Mouse (Mus musculus) gastrocnemius, adult 2 months (tissue): ENCODE measurements around the gene Kcnip1. TPM values are rescaled to one million over a fixed set of nuclear protein-coding genes. Genes with fewer than 3 reads are reported as not detected.

ENCODE experiments used
- DNase-seq: peaks from one replicate; pipeline ENCODE4 v3.0.0; 2022
- H3K27ac ChIP-seq: fragments of 200-600 bp; 2 replicates; pipeline ENCODE4 v1.8.1; 2022; ENCODE audit warnings: mild to moderate bottlenecking
- H3K4me3 ChIP-seq: fragments of 200-600 bp; 2 replicates; pipeline ENCODE4 v1.8.1; 2022; ENCODE audit warnings: mild to moderate bottlenecking, moderate library complexity
- CTCF ChIP-seq: fragments of 200-600 bp; IDR thresholded peaks from 2 replicates; pipeline ENCODE4 v1.8.1; 2022; ENCODE audit warnings: antibody characterized with exemption, mild to moderate bottlenecking, moderate library complexity
- intact Hi-C: fragments of 180-260 bp; cut with DNase I; formaldehyde crosslinking; loops from one replicate; pipeline ENCODE4 v1.15.1; 2025
- total RNA-seq, 2 experiments: library from RNA; stranded (reverse); gene quantifications; 2 replicates each; pipeline ENCODE4 v1.2.3; 2021

Gene Kcnip1
- total RNA-seq, 2 experiments from 2014 or later = not detected

DNA sequence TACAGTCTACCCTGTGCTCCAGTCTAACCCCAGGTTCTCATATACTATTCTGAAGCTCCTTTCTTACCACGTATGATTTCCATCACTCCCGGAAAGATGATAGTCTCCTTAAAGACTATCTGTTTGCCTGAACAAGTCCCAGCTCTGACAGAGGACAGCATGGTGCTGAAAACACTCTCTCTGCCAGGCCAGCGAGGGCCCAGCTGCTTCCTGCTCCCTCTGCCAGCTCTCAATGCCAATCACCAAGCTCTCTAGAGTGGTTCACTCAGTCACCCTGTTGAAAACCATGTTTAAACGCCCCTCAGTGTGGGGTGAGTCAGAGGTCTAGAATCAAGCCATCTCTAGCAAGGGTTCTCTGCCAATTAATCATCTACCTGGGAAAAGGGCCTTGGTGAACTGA, 65.1 kb downstream of the Kcnip1 start:
- Histone ChIP-seq H3K27ac (no peak overlapping the region), H3K4me3 (no peak overlapping the region)
- no peak for DNase-seq
- intact Hi-C loops = no loop called here
- no peak for TF ChIP-seq CTCF

DNA sequence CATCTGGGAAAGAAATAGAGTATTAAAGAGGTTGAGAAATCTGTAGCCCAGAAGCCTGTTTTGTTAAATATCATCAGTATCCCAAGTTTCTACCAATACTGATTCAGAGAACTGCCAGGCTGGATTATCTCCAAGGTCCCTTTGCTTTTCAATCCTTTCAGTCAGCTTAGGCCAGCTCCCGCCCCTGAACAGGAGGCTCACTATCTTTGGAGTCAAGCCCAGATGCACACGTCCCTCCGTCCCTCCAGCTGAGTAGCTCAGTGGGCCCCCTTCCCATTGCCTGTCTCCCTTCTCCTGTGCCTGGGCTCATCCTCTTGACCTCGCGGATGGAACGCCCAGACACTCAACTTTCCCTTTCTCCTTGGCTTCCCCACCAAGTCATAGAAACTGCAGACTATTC, 65.6 kb downstream of the Kcnip1 start:
- intact Hi-C loops = no loop called here
- TF ChIP-seq CTCF = no peak

DNA sequence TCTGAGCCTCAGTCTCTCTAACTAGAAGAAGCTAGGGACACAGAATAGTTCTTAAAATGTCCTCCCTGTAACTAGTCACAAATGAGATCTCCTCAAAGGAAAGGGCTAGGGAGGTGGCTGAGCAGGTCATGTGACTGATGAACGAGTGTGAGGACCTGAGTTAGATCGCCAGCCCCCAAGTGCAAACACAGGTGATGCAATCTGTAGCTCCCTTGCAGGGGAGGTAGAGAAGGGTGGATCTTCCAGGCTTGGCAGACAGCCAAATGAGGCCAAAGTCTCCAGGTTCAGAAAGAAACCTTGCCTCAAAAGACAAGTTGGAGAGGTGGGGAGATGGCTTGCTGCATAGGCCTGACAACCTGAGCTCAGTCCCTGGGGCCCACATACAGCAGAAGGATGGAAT, 66.4 kb downstream of the Kcnip1 start:
- TF ChIP-seq CTCF = no peak
- intact Hi-C loops = no loop called here
- H3K27ac ChIP-seq = no peak overlapping the region
- DNase-seq = no peak
- H3K4me3 ChIP-seq = no peak overlapping the region

More for the DNA sequence above, 65.6 kb downstream of the Kcnip1 start:
- Histone ChIP-seq H3K4me3 (no peak overlapping the region), H3K27ac (no peak overlapping the region)
- DNase-seq = no peak

DNA sequence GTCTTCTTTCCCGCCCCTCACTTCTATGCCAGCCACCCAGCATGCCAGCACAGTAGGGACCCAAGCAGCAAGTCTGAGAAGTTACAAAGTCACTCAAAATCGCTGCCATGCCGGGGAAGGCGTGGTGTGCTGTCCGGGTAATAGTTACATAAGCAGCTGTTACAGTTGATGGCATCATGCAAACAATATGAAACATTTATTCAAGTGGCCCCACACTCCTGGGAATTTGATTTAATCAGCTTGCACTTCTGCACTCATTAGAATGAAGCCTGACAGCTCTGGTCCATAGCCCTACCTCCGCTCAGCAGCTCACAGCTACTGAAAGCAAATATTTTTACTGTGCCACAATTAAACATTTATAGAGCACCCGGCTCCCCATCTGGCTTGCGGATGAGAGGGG, 67.2 kb downstream of the Kcnip1 start:
- H3K27ac ChIP-seq = no peak overlapping the region
- TF ChIP-seq CTCF = no peak
- DNase-seq = no peak
- no peak overlapping the region for H3K4me3 ChIP-seq
- intact Hi-C loops = no loop called here

DNA sequence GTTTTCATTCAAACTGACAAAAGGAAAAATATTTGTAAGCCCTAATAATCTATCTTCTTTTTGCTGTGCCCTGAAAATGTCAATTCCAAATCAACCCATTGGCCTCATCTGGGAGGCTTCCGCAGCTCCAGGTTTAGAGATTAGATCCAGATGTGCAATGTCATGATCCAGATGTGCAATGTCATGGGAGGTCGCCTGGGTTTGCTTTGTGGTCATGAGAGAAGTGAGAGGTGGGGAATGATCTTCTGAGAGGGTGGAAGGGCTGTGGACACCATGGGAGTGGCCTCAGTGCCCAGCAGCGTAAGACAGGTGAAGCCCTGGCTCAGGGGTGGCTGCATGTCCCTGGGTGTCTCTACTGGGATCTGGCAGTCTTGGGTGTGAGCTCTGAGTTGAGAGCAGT, 69.9 kb downstream of the Kcnip1 start:
- H3K27ac ChIP-seq = no peak overlapping the region
- DNase-seq = no peak
- intact Hi-C loops = no loop called here
- H3K4me3 ChIP-seq = no peak overlapping the region
- no peak for TF ChIP-seq CTCF

DNA sequence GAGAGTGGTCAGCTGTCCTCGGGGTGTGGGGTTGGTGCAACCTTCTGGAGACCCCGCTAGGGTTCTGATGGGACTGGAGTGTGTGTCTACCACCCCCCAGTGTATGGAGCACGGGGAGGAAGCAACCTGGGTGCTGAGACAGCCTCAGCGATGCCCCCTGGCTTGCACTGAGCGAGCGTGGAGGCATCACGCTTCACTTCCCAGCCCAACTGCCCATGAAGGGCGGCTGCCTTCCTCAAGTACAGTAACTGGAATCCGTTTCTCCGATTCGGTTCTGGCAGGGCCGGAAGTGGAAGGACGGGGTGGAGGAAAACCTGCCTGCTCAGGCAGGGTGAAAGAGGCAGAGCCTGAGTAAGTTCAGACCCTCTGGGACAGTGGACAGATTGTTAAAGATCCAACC, 71.5 kb downstream of the Kcnip1 start:
- Histone ChIP-seq H3K27ac (no peak overlapping the region), H3K4me3 (no peak overlapping the region)
- DNase-seq = no peak
- intact Hi-C loops = no loop called here
- no peak for TF ChIP-seq CTCF

DNA sequence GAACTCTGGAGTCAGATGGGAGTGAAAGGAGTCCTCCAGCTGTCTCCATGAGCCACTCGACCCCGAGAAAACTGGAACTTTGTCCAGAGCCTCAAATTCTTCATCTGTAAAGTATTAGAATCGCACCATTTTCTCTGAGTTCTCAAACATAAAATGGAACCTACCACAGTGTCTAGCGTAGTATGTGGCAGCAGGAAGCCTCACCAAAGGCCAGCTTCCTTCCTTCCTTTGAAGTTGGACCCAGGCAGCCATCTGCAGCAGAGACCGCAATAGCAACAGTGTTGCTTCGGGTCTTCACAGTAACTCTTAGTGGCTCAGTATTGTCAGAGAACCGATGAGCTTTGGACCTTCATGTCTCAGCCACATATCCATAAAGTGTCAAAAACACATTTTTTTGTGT, 73.1 kb downstream of the Kcnip1 start:
- intact Hi-C loops = no loop called here
- no peak for DNase-seq
- no peak for TF ChIP-seq CTCF
- Histone ChIP-seq H3K27ac (no peak overlapping the region), H3K4me3 (no peak overlapping the region)

DNA sequence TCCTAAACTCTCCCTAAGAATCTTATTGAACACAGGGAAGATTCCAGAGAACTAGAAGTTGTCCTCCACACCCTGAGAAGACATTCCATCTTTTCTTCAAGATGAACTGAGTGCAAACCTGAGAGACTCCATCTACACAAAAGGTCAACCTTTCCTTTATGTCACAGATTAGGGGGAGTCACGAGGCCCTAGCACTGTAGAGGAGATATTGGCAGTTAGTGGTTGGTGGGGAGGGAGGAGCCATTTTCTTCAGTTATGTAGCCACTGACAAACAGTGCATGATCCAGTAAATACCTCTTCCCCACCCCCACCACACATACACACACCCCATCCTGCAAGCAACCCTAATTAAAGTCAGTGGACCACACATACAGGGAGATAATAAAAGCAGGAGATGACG, 74.5 kb downstream of the Kcnip1 start:
- Histone ChIP-seq H3K4me3 (no peak overlapping the region), H3K27ac (no peak overlapping the region)
- DNase-seq = no peak
- intact Hi-C loops = no loop called here
- TF ChIP-seq CTCF = no peak

DNA sequence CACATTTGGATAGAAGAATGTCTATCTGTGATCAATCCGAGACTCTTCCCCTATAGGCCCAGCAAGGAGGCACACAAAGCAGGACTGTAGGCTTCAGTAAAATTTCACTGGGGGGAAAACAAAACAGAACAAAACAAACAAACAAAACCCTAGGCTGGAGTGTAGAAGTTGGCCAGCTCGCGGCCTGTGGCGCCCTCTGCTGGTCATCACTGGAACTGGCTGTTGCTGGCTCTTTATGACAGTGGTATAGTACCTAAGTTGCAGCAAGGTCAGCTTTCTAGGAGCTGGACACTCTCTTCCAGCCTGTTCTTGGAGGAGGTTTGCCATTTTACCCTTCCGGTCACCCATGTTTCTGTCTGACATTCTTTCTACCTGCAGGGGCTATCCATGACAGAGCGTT, 75.4 kb downstream of the Kcnip1 start:
- no peak overlapping the region for H3K4me3 ChIP-seq
- peak; percentile 100; the same call in 1 of the 2 replicates for TF ChIP-seq CTCF
- DNase-seq = peak; percentile 58
- intact Hi-C loops = loop anchor here (1.0 to 2.0 kb wide), 2 partner anchors 184 to 193 kb away; no protein-coding TSS in a partner anchor
- no peak overlapping the region for H3K27ac ChIP-seq

DNA sequence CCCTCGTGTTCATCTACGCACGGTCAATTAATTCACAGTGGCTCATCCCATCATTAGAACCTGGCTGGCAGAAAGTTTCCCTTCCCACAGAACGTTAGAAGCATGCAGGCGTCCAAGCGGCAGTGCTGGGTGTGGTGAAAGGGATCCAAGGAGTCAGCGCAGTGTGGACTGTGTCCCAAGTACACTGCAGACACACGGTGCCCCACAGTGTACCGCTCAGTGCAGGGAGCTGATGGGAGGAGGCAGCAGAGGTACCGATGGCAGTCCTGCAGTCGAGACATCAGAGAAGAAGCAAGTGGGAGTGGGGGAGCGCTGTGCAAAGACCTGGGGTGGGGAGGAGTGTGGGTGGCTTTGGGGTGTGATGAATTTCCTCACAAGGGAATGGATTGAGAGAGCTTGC, 78.7 kb downstream of the Kcnip1 start:
- H3K4me3 ChIP-seq = no peak overlapping the region
- no peak for TF ChIP-seq CTCF
- no peak for DNase-seq
- no peak overlapping the region for H3K27ac ChIP-seq
- intact Hi-C loops = no loop called here

DNA sequence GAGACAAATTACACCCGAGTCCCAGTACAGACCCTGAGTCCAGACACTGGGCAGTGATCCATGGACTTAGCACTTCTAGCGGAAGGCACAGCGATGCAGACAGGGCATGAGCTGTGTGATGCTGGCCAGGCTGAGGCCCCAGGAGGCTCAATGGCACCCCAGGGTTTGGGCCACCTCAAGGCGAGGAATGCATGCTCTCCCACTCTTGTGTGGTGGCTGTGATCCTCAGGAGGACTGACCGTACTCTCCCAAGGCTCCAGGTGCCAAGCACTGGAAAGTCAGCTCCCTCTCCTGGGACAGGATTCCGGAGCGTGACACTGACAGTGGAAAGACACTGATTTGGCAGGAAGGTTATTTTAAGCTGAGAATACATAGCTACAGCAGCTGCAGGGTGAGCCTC, 79.9 kb downstream of the Kcnip1 start:
- no peak for DNase-seq
- Histone ChIP-seq H3K27ac (no peak overlapping the region), H3K4me3 (no peak overlapping the region)
- intact Hi-C loops = no loop called here
- TF ChIP-seq CTCF = no peak

DNA sequence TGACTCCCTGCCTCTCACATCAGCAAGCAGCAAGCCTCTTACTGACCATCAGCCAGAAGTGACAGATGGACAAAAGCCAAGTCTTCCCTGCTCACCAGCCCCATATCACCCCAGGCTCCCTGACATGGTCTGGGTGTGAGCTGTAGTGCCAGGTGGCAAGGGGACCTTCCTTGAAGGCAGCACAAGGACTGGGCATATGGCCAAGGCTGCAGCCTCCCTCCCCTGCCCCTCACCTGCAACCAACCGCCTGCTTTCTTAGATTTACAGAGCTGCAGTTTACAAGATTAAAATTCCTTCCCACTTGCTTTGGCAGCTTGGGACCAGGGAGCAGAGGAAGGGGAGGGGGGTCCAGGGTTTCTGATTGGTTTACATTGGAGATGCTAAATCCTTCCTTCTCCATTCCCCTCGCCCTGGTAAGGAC, 80.8 kb downstream of the Kcnip1 start:
- no peak for DNase-seq
- intact Hi-C loops = no loop called here
- H3K4me3 ChIP-seq = no peak overlapping the region
- no peak overlapping the region for H3K27ac ChIP-seq
- no peak for TF ChIP-seq CTCF

DNA sequence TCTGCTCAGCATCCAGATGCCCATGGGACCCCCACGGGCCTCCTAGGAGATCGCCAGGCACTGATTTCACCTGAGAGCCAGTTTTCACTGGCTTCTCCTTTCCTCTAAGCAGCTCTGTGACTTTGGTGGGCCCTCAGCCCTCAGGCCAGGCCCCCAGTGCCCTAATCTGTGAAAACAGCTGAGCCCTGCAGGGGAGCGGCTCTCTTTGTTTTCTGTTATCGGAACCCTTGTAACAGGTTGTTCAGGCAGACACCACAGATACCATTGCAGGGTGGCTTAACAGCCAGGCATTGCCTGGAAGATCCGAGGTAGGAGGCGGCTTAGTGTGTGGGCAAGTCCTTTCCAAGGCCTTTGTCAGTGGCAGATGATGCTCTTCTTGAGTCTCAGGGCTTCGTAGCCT, 82.0 kb downstream of the Kcnip1 start:
- Histone ChIP-seq H3K27ac (no peak overlapping the region), H3K4me3 (no peak overlapping the region)
- DNase-seq = no peak
- intact Hi-C loops = no loop called here
- no peak for TF ChIP-seq CTCF

DNA sequence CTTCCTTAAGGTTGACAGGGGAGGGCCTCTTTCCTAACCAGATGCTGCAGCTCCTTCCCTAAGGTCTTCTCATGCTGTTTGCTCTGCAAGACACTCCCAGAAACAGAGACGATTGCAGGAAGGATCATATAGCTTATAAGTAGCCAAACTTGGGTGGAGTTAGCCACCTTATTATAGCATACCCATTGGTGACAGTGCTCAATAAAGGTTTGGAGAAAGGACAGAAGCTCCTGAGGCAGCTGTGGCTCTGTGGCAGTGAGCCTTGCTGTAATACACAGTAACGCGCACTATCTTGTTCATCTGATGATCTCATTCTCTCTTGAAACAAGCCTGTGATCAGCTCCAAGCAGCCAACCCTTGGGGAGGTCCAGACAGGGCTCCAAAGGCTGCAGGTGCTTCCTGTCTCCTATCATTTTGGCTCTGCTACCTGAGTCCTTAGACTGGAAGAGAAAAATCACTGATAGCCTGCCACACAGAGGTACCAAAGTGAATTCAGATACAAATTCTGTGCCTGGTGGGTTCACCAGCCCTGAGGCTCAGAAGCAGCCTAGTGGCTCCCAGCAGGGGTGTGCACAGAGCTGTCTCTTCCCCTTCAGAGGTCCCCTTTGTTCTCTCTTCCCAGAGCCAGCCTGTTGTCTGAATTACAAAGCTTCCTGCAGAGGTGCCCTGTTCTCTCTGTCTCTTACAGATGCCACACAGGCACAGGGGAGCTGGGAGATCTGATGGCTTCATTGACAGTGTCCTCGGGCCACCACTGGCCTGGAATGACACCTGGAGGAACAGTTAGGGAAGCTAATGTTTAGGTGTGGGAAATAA, 84.4 kb downstream of the Kcnip1 start:
- intact Hi-C loops = no loop called here
- H3K4me3 ChIP-seq = no peak overlapping the region
- H3K27ac ChIP-seq = no peak overlapping the region
- DNase-seq = no peak
- no peak for TF ChIP-seq CTCF
